Mouse (Mus musculus): ENCODE measurements around the gene Olfr517.

The Olfr517 gene

DNA sequence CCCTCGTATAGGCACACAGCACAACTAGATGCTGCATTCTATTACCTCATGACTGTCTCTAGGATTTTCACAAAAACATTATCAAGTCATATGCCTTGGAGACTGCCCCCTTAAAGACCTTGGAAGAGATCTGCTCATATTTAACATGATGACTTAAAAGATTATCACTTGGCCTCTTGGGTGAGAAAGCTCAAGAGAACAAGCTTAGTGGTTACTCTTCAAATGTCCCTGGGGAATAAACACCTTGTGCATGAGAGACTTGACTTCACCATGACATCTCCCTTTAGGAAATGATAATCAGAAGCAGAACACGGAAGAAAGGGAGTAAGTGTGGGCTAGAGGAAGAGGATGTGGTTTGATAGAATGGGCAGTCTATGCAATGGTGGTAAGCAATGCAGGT lies at the start of gene Olfr517:
TSS of gene Olfr517 (minus strand) at position 101 of the 400 bp plus-strand sequence.
- DNase-seq (ENCODE audit: low spot score in 2 of 2), result no peak

DNA sequence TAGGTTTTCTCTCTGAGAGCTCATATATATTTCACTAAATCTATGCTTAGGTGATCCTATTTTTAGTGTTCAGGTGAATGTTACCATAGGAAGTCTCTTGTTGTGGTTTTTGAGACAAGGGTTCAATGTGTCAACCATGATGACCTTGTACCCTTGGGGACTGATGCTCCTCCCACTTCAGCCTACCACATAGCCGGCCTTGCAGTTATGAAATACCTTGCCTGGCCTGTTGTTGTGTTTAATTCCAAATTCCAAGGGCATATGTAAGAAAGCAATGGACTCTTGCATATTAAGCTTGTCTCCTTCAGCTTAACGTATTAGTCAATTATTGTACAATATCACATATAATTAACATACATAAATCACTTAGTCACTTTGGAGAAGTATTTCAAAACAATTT lies 31.8 kb upstream of the Olfr517 start:
- no peak for DNase-seq (ENCODE audit: low spot score in 2 of 2)

DNA sequence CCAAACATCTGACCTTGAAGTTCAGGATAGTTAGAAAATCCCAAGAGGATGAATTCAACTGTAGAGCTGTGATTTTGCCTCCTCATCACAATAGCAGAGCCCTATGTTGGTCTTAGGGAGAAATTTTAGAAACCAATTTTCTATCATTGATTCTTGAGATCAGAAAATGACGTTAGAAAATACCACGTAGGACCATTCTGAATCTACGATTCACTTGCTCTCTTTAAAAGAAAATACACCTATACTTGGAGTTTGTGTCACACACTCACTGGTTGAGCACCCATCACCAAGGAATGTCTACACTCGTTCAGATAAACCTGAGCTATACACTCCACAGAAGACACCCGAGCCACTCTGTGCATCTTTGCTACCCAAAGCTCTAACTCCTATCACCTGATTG lies 22.1 kb upstream of the Olfr517 start, which contains the start of gene Olfr519:
TSS of gene Olfr519 (minus strand) at position 101 of the 400 bp plus-strand sequence.
- no peak for DNase-seq (ENCODE audit: low spot score in 2 of 2)

DNA sequence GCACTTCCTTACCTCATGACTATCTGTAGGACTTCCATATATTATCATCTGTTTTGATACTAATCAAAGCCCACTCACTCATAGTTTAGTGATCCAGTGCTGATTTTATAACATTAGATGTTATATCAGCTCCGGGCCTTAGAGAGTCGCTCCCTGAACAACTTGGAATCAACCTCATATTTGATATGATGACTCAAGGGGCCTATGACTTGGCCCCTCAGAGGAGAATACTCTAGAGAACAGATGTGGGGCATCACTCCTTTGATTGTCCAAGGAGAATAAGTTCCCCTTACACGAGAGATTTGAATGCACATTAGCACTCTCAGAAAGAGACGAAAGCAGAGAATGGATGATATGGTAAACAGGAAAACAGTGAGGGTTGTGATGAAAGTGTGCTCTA lies 12.7 kb upstream of the Olfr517 start, which contains the start of gene Olfr518:
TSS of gene Olfr518 (minus strand) at position 101 of the 400 bp plus-strand sequence.
- DNase-seq (ENCODE audit: low spot score in 2 of 2), result no peak

DNA sequence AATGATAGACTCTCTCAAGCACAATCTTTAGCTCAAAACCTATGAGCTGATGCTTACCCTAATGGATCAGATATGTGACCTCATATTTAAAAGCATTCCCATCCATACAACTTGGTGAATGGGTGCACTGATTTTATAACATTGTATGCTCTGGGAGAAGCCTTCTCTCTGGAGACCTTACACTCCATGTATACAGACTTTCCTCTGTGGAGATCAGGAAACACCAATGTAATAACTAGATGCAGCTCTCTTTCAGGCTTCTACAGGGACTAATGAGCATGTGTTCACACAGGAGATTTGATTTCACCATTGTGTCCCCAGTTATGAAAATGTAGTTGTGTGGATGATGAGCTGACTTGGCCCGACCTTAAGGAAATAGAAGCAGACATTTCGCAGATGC lies 21.8 kb downstream of the Olfr517 start, which contains the start of gene Olfr516:
TSS of gene Olfr516 (minus strand) at position 101 of the 400 bp plus-strand sequence.
- no peak for DNase-seq (ENCODE audit: low spot score in 2 of 2)

DNA sequence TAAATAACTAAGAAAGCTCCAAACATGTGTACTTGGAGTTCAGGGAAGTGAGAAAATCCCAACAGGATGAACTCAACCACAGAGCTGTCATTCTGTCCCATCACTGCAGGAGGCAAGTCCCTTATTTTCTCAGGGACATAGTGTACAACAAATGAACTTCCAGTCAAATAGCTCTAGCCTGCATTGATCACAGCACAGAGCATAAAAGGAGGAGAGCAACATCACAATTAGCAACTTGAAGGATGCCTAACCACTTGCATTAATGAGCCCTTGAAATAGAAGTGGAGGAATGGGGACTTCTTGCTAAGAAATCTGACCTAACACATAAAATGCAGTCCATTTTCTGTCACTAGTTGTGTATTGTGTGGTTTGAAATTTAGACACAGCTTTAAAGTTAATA lies 46.3 kb downstream of the Olfr517 start, which contains the start of gene Olfr514:
TSS of gene Olfr514 (minus strand) at position 101 of the 400 bp plus-strand sequence.
- no peak for DNase-seq (ENCODE audit: low spot score in 2 of 2)

Measured in frontal cortex, postnatal 10 days (tissue).